Mouse (Mus musculus) kidney, adult 2 months (tissue): Measurements from ENCODE around the gene Rcbtb1. TPM values are rescaled to one million over a fixed set of nuclear protein-coding genes. Genes with fewer than 3 reads are reported as not detected.
A peak's percentile ranks its signal among the peaks of the same experiment; 100 is the strongest.
"Not testable (repeated sequence)": the region's sequence is repeated elsewhere in the genome, so short reads cannot be mapped to it uniquely, and the experiment has no call there.

ENCODE experiments used
- DNase-seq: peaks from one replicate; pipeline ENCODE4 v3.0.0; 2021
- H3K27ac ChIP-seq: fragments of 200-500 bp; 2 replicates; pipeline ENCODE4 v1.5.1; 2012; ENCODE audit warnings: low read depth, low read length, control low read depth, inconsistent platforms; ENCODE audit not compliant: insufficient read depth
- H3K27me3 ChIP-seq: fragments of 200-500 bp; replicated peaks from 2 replicates; pipeline ENCODE4 v1.6.1; 2012; ENCODE audit warnings: mild to moderate bottlenecking, moderate library complexity, low read length, inconsistent platforms; ENCODE audit not compliant: control insufficient read depth, insufficient read depth
- H3K36me3 ChIP-seq: fragments of 200-500 bp; 2 replicates; pipeline ENCODE4 v1.6.1; 2012; ENCODE audit warnings: mild to moderate bottlenecking, moderate library complexity, low read length, inconsistent platforms; ENCODE audit not compliant: control insufficient read depth, insufficient read depth
- H3K4me1 ChIP-seq: fragments of 200-500 bp; 2 replicates; pipeline ENCODE4 v1.6.1; 2011; ENCODE audit warnings: low read length; ENCODE audit not compliant: control insufficient read depth, insufficient read depth
- H3K4me3 ChIP-seq: fragments of 200-500 bp; 2 replicates; pipeline ENCODE4 v1.5.1; 2011; ENCODE audit warnings: mild to moderate bottlenecking, low read depth, low read length, control low read depth; ENCODE audit not compliant: insufficient read depth
- CTCF ChIP-seq: fragments of 200-500 bp; conservative IDR thresholded peaks from 2 replicates; pipeline ENCODE4 v1.5.1; 2011; ENCODE audit warnings: low read depth, mild to moderate bottlenecking, control low read depth, low read length, moderate library complexity, mixed read lengths; ENCODE audit not compliant: insufficient read depth, insufficient read length
- POLR2A ChIP-seq: fragments of 200-500 bp; IDR thresholded peaks from one replicate; pipeline ENCODE4 v1.6.1; 2011; ENCODE audit warnings: low read depth, low read length, control low read depth
- WGBS: fragments of 180-500 bp; shearing (Covaris S2); methylation state at CpG from one replicate; pipeline ENCODE4 v1.1.7; 2018; 5-methylcytosine and 5-hydroxymethylcytosine counted together
- polyA plus RNA-seq: library from polyadenylated mRNA; depleted of rRNA; stranded (reverse); fragments of >200 nt; gene quantifications from 2 replicates; pipeline ENCODE4 v1.2.3, GENCODE M21; 2012; rRNA removed

Gene Rcbtb1
- polyA plus RNA-seq, 1 experiment = 13.2 TPM

DNA sequence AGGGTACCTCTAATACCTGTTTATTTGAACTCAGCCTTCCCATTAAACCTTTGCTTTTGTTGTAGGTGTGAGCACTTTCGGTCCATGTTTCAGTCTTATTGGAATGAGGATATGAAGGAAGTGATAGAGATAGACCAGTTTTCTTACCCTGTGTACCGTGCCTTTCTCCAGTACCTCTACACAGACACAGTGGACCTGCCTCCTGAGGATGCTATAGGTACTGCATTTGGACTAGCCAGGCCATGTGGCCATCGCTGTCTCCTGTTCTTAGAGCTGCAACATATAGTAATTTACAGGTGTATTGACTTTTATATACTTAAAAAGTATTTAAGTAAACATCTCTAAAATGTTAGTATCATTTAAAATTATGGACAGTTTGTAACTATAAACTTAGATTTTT lies 28.8 kb downstream of the Rcbtb1 start:
- Histone ChIP-seq H3K36me3 (peaks cover 6% of the 10 kb centered on the region), H3K27me3 (no peaks in the 10 kb centered on the region), H3K27ac (no peak overlapping the region), H3K4me1 (0 out of 2 replicates have a peak, but pooled peaks cover 2% of the 10 kb centered on the region), H3K4me3 (no peak overlapping the region)
- no peak for DNase-seq
- TF ChIP-seq POLR2A (no peak), CTCF (no peak)
- WGBS = 93% methylated on average over 3 of the region's 3 CpGs

DNA sequence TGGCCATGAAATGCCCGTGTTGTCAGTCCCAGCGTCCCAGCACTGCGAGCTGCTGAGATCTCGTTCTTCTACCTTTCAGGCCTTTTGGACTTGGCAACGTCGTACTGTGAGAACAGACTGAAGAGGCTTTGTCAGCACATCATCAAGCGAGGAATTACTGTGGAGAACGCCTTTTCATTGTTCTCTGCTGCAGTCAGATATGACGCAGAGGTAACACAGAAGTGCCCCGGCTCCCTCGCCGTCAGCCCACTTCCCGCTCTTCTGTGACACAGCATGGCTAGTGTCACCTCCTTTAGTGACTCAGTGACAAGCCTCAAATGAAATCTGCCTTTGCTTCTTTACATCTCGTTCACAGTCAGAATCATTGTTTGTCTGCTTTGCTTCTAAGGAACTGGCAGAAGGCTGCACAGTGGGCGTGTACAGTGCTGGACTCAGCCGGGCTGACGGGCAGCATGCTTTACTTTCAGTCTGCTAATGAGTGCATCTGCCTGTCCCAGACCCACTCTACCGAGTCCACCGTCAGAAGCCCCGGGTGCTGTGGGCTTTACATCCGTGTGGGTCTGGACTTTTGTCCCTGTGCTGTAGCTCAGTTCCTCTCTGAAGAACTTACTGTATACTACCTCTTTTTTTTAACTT lies 29.4 kb downstream of the Rcbtb1 start:
- H3K36me3 ChIP-seq = peaks cover 6% of the 10 kb centered on the region
- 85% methylated on average over 21 of the region's 21 CpGs for WGBS
- H3K4me1 ChIP-seq = 0 out of 2 replicates have a peak, but pooled peaks cover 2% of the 10 kb centered on the region
- H3K27me3 ChIP-seq = no peaks in the 10 kb centered on the region
- no peak overlapping the region for H3K4me3 ChIP-seq
- TF ChIP-seq POLR2A (no peak), CTCF (no peak)
- no peak for DNase-seq
- H3K27ac ChIP-seq = no peak overlapping the region

DNA sequence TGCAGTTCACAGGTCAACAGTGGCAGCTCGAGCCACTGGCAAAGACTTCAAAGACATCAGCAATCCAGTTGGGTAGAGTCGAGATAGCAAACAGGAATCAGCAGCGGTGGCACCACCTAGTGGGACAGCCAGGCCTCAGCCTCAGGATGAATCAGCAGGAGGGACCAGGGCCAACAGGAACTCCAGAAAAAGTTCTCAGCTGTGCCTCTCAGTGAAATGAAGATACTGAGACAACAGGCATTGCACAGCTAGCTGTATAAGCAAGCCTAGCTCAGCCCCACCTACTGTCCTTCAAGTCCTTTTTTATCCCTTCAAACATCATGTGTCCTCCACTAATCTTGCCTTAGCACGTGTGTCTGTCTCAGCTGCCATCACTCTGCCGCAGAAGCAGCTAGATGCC lies 31.0 kb downstream of the Rcbtb1 start:
- peak; percentile 11 for DNase-seq
- H3K4me1 ChIP-seq = 0 out of 2 replicates have a peak, but pooled peaks cover 2% of the 10 kb centered on the region
- WGBS = 59% methylated on average over 5 of the region's 5 CpGs
- no peaks in the 10 kb centered on the region for H3K27me3 ChIP-seq
- H3K27ac ChIP-seq = no peak overlapping the region
- H3K36me3 ChIP-seq = peaks cover 8% of the 10 kb centered on the region
- TF ChIP-seq CTCF (peak; percentile 70), POLR2A (no peak)
- H3K4me3 ChIP-seq = no peak overlapping the region

DNA sequence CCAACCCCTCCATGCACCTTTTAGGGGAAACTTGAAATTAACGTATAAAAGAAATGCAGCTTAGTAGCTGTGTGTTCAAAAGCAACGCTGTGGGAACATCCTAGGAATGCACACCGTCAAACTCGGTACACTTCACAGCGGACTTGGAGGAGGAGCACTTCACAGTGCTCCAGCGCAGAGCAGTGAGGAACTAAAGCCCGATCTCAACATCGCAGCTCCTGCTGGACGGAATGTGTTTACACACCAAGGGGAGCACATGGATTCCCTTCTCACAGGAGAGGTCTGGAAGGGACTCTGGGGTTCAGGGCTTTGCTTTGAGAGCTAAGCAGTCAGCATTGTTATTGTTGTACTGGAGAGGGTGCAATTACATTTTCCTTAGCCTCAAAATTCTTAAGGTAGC lies 32.6 kb downstream of the Rcbtb1 start:
- DNase-seq = no peak
- H3K4me1 ChIP-seq = 0 out of 2 replicates have a peak, but pooled peaks cover 2% of the 10 kb centered on the region
- no peak for TF ChIP-seq CTCF
- no peak for TF ChIP-seq POLR2A
- no peak overlapping the region for H3K4me3 ChIP-seq
- peaks cover 11% of the 10 kb centered on the region for H3K36me3 ChIP-seq
- no peak overlapping the region for H3K27ac ChIP-seq
- H3K27me3 ChIP-seq = no peaks in the 10 kb centered on the region
- WGBS = 95% methylated on average over 9 of the region's 9 CpGs

DNA sequence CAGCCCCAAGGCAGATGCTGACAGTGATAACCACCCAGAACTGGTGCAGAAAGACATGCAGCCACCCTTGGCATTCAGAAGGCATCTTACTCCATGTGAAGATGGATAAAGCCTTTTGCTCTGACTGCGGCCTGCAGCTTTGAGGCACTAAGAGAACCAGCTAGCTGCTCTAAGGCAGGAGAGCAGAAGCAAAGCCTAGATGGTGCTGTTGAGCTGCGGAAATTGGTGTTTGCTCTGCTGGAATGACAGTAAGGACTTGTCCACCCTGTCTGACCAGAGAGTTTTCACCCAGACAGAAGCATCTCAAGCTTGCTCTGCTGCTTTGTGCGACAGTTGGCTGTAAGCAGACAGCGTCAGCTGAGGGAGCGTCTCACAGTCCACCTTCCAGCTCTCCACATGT lies 49.3 kb downstream of the Rcbtb1 start:
- H3K27me3 ChIP-seq, H3K36me3 ChIP-seq, H3K4me1 ChIP-seq, H3K27ac ChIP-seq, H3K4me3 ChIP-seq, DNase-seq: not testable (repeated sequence)
- peak; percentile 40 for TF ChIP-seq CTCF
- WGBS = 57% methylated on average over 5 of the region's 5 CpGs

DNA sequence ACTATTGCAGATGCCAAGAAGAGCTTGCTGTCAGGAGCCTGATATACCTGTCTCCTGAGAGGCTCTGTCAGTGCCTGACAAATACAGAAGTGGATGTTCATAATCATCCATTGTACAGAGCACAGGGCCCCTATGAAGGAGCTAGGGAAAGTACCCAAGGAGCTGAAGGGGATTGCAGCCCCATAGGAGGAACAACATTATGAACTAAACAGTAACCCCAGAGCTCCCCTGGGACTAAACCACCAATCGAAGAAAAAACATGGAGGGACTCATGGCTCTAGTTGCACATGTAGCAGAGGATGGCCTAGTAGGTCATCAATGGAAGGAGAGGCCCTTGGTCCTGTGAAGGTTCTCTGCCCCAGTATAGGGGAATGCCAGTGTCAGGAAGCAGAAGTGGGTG lies 54.9 kb downstream of the Rcbtb1 start:
- H3K4me1 ChIP-seq, H3K27ac ChIP-seq, H3K27me3 ChIP-seq, H3K4me3 ChIP-seq, H3K36me3 ChIP-seq, DNase-seq: not testable (repeated sequence)
- 88% methylated on average over 1 of the region's 1 CpGs for WGBS

DNA sequence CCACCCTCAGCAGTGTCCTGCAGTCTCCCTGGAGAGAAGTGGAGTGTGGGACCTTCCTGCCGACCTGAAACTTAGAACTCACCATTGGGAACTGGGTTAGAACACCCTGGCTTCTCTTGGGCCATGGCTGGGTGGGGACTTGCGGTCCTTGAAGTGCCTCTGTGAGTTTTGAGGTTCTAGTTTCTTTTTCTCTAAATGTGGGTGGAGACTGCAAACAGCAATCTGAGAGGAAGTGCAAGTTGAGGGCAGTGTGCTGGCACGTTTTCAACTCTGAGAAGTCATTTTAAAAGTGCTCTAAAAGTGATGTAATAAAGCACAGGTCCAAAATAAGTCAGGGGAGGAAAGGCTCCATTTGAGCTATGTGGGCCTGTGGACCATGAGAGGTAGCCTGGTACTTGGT lies 59.0 kb downstream of the Rcbtb1 start, which contains the start of gene Gm6904:
Gm6904 (minus strand) TSS at position 161 of the 400 bp plus-strand sequence.
- Histone ChIP-seq H3K36me3 (no peaks in the 10 kb centered on the region), H3K27ac (0 out of 2 replicates have a peak within 1 kb of the TSS, but pooled peaks have one; percentile 24), H3K4me3 (peak within 1 kb of the TSS; percentile 5; the same call in 1 of the 2 replicates), H3K4me1 (no peaks in the 10 kb centered on the region), H3K27me3 (no peaks in the 10 kb centered on the region)
- DNase-seq = peak; percentile 50
- TF ChIP-seq POLR2A (no peak), CTCF (no peak)
- 51% methylated on average over 3 of the region's 3 CpGs for WGBS

DNA sequence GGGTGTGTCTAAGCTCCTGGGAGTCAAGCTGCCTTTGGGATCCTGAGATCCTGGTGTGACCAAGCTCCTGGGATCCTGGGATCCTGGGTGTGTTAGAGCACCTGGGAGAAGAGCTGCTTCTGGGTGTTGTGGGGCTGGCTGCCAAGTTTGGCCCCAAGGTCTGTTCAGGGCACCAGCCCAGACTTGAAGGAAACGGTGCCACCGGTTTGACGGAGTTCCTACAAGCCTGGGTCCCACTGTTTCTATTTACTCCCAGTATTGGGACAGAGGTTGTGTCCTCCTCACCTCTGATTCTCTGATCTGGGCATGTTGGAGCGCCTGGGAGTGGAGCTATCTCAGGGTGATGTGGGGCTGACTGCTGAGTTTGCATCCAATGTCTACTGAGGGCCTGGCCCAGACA lies 74.0 kb downstream of the Rcbtb1 start:
- 90% methylated on average over 4 of the region's 4 CpGs for WGBS
- not testable (repeated sequence) for H3K4me1 ChIP-seq, H3K27ac ChIP-seq, H3K36me3 ChIP-seq, H3K27me3 ChIP-seq, H3K4me3 ChIP-seq, DNase-seq

Other genes starting within 250 kb of the Rcbtb1 start
- 0.24 TPM in 1 of 2 replicates, not detected in the other for gene 1700129C05Rik, start 58.3 kb upstream of the Rcbtb1 start, polyA plus RNA-seq
- gene Gm5142, start 22.5 kb upstream of the Rcbtb1 start, polyA plus RNA-seq = 0.23 TPM in 2 replicates
- 0.11 TPM in 1 of 2 replicates, not detected in the other for gene Gm6904, start 59.0 kb downstream of the Rcbtb1 start, polyA plus RNA-seq
- gene Phf11a, start 96.3 kb downstream of the Rcbtb1 start, polyA plus RNA-seq = 0.50 and 0.94 TPM in 2 replicates
- gene Phf11b, start 140.1 kb downstream of the Rcbtb1 start, polyA plus RNA-seq = 1.1 and 2.3 TPM in 2 replicates
- 6.3 and 8.0 TPM in 2 replicates for gene Phf11d, start 164.3 kb downstream of the Rcbtb1 start, polyA plus RNA-seq
- 0.52 and 0.77 TPM in 2 replicates for gene Phf11c, start 194.2 kb downstream of the Rcbtb1 start, polyA plus RNA-seq
- gene Setdb2, start 239.7 kb downstream of the Rcbtb1 start, polyA plus RNA-seq = 4.9 and 5.5 TPM in 2 replicates
- 19.9 and 24.6 TPM in 2 replicates for gene Cab39l, start 239.8 kb downstream of the Rcbtb1 start, polyA plus RNA-seq